ENCODE assay signal across 27 mouse cellular contexts in genomic region chr2:92886862-92887261, GRCm38 (mm10). TPM values are rescaled to one million over a fixed set of nuclear protein-coding genes. Genes with fewer than 3 reads are reported as not detected.
DNase-seq lines count a peak whose midpoint lies in the region; ATAC-seq and TF ChIP-seq lines count a peak whose summit lies in the region.
"Had no signal": no experiment of that assay in that cellular context is flagged by ENCODE, and none has a peak within 500 bp of the region (broad histone marks: within the 10 kb centered on the region; RNA-seq: fewer than 3 reads in every experiment).

No protein-coding gene starts in this region.

- H3K4me1 ChIP-seq in heart, embryonic 12.5 days (replicated peaks), result peaks cover 9% of the 10 kb centered on the region; the same call in 1 of the 2 replicates
- no peaks in the 10 kb centered on the region for H3K4me1 ChIP-seq in midbrain, postnatal 0 days (ENCODE audit: insufficient read depth, low read length)

- H3K4me3 ChIP-seq in heart, embryonic 12.5 days, result no peak overlapping the region
- H3K4me3 ChIP-seq in midbrain, postnatal 0 days (ENCODE audit: low read depth, low read length), result no peak overlapping the region
- H3K4me3 ChIP-seq: embryonic facial prominence, embryonic 12.5 days; embryonic facial prominence, embryonic 15.5 days; forebrain, embryonic 12.5 days; forebrain, embryonic 15.5 days; heart, adult 2 months; heart, embryonic 10.5 days; hindbrain, embryonic 12.5 days; hindbrain, embryonic 15.5 days had no signal

- H3K9ac ChIP-seq in heart, embryonic 12.5 days, result no peak overlapping the region
- H3K9ac ChIP-seq in midbrain, postnatal 0 days (replicated peaks; ENCODE audit: low read length, poor library complexity, severe bottlenecking), result no peak overlapping the region
- H3K9ac ChIP-seq: embryonic facial prominence, embryonic 12.5 days; embryonic facial prominence, embryonic 15.5 days; forebrain, embryonic 12.5 days; forebrain, embryonic 15.5 days; hindbrain, embryonic 12.5 days; hindbrain, embryonic 15.5 days had no signal

- H3K9me3 ChIP-seq in heart, embryonic 12.5 days (replicated peaks), result no peaks in the 10 kb centered on the region
- no peaks in the 10 kb centered on the region for H3K9me3 ChIP-seq in midbrain, postnatal 0 days (ENCODE audit: low read length)
- H3K9me3 ChIP-seq: embryonic facial prominence, embryonic 12.5 days; embryonic facial prominence, embryonic 15.5 days; forebrain, embryonic 12.5 days; forebrain, embryonic 15.5 days; G1E; heart, embryonic 10.5 days; hindbrain, embryonic 12.5 days; hindbrain, embryonic 15.5 days had no signal

- peaks cover 5% of the 10 kb centered on the region for H3K27me3 ChIP-seq in heart, embryonic 12.5 days (replicated peaks)
- H3K27me3 ChIP-seq in midbrain, postnatal 0 days (ENCODE audit: insufficient read depth, low read length), result no peaks in the 10 kb centered on the region
- H3K27me3 ChIP-seq: embryonic facial prominence, embryonic 12.5 days; embryonic facial prominence, embryonic 15.5 days; forebrain, embryonic 15.5 days; hindbrain, embryonic 15.5 days had no signal

- peak; percentile 37 to 51 for DNase-seq in adrenal gland, adult (ENCODE audit: inconsistent age in 2 of 2, low spot score in 1 of 2)
- no peak for DNase-seq in adrenal gland, adult 18-20 months (ENCODE audit: low spot score in 2 of 2)
- peak; percentile 55 for DNase-seq in heart, adult 11 months
- DNase-seq in adipocyte (ENCODE audit: low spot score), result peak; percentile 43
- peak; percentile 19 for DNase-seq in fibroblast of lung, adult 2 months (ENCODE audit: low read depth)
- DNase-seq in left cerebral cortex, adult 8-10 months (ENCODE audit: low spot score in 2 of 2), result no peak
- DNase-seq in midbrain, postnatal 0 days (ENCODE audit: low spot score), result no peak
- DNase-seq: B cell, adult 2 months; cerebellum, adult 18-20 months; cerebellum, adult 9-10 months; cerebellum, postnatal 25 days; gastrocnemius, postnatal 25 days; heart, adult 2 months; kidney, adult 2 months had no signal

- WGBS in heart, embryonic 12.5 days, result 61% methylated on average over 3 of the region's 3 CpGs
- 76% methylated on average over 3 of the region's 3 CpGs for WGBS in midbrain, postnatal 0 days

- H3K36me3 ChIP-seq in heart, embryonic 12.5 days, result no peaks in the 10 kb centered on the region
- no peaks in the 10 kb centered on the region for H3K36me3 ChIP-seq in midbrain, postnatal 0 days (ENCODE audit: insufficient read depth, low read length)
- H3K36me3 ChIP-seq: embryonic facial prominence, embryonic 12.5 days; embryonic facial prominence, embryonic 15.5 days; forebrain, embryonic 12.5 days; forebrain, embryonic 15.5 days; G1E; heart, embryonic 10.5 days; hindbrain, embryonic 12.5 days; hindbrain, embryonic 15.5 days had no signal

- no peak for ATAC-seq in heart, embryonic 12.5 days (ENCODE audit: insufficient number of reproducible peaks, low FRiP score)
- ATAC-seq in midbrain, postnatal 0 days (ENCODE audit: low FRiP score), result no peak
- ATAC-seq: forebrain, embryonic 15.5 days; intestine, postnatal 0 days had no signal

- H3K27ac ChIP-seq in heart, embryonic 12.5 days (ENCODE audit: poor library complexity, severe bottlenecking), result no peak overlapping the region
- H3K27ac ChIP-seq in midbrain, postnatal 0 days (ENCODE audit: low read depth, low read length), result no peak overlapping the region
- H3K27ac ChIP-seq: embryonic facial prominence, embryonic 12.5 days; embryonic facial prominence, embryonic 15.5 days; forebrain, embryonic 12.5 days; forebrain, embryonic 15.5 days; heart, adult 2 months; heart, embryonic 10.5 days; hindbrain, embryonic 12.5 days; hindbrain, embryonic 15.5 days had no signal

- no peak overlapping the region for H3K4me2 ChIP-seq in heart, embryonic 12.5 days
- H3K4me2 ChIP-seq in midbrain, postnatal 0 days (ENCODE audit: low read depth, low read length, poor library complexity, severe bottlenecking), result no peak overlapping the region
- H3K4me2 ChIP-seq: embryonic facial prominence, embryonic 12.5 days; embryonic facial prominence, embryonic 15.5 days; forebrain, embryonic 12.5 days; forebrain, embryonic 15.5 days; hindbrain, embryonic 12.5 days; hindbrain, embryonic 15.5 days had no signal

- no peak for TF ChIP-seq CTCF in midbrain, postnatal 0 days (IDR thresholded peaks at IDR 0.05)

RNA-seq across cellular contexts. Expression of gene Syt13, which starts 28.0 kb away (rescaled TPM):
- 1 to 10 TPM; 1.0 to 2.8 TPM for total RNA-seq in adrenal gland, adult 18-20 months (2021)
- 0.52 and 0.63 TPM in 2 replicates for polyA plus RNA-seq in heart, embryonic 12.5 days (2016; fragmentation: Nextera tagmentation; extraction: Ambion mirVana)
- total RNA-seq in left cerebral cortex, adult 8-10 months (2022), result 100 to 1,000 TPM; 150 to 160 (median 156) TPM
- 188 and 190 TPM in 2 replicates for total RNA-seq in midbrain, postnatal 0 days (2014; rRNA removed)
- 106 and 107 TPM in 2 replicates for polyA plus RNA-seq in midbrain, postnatal 0 days (2015; fragmentation: Nextera tagmentation; extraction: Ambion mirVana)
- total RNA-seq: CH12.LX; common myeloid progenitor, adult 5-6 weeks; hematopoietic stem cell, adult 5-6 weeks had no signal
- polyA plus RNA-seq: G1E had no signal

Comparison
In these comparisons a context has a peak if more than half of its experiments do, and no peak if none do; other contexts are left out.
1. DNase-seq: peak in adrenal gland, adult (2 of 2), heart, adult 11 months (single experiment), adipocyte (single experiment) and fibroblast of lung, adult 2 months (single experiment); none in adrenal gland, adult 18-20 months (0 of 2), left cerebral cortex, adult 8-10 months (0 of 2) and midbrain, postnatal 0 days (single experiment).
2. RNA of gene Syt13, which starts 28.0 kb away (total RNA-seq): 188 to 190 TPM in midbrain, postnatal 0 days and 150 to 160 TPM in left cerebral cortex, adult 8-10 months; 1.0 to 2.8 TPM in adrenal gland, adult 18-20 months; every median in the first group is over 10 times any median in the second.